Mouse (Mus musculus): ENCODE measurements around the gene Thpo. TPM values are rescaled to one million over a fixed set of nuclear protein-coding genes. Genes with fewer than 3 reads are reported as not detected.

Thpo gene
- polyA plus RNA-seq, 1 experiment from 2014 or later: 0.42 TPM

DNA sequence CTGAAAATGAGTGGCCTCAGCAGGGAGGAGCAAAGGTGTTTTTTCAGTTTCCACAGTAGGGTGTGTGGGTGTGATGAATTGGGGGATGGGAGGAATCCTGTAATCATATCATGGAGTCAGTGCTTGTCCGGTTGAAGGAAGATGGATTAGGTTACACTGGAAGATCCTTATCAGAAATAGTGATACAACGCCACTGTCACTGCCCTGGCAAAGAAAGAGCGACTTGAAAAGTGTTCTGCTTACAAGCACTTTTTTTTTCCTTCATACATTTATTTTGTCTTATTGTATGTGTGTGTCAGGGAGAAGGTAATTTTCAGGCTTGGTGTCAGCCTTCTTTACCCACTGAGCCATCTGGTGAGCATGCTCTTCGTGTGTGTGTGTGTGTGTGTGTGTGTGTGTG, 11.6 kb downstream of the Thpo start:
- H3K27me3 ChIP-seq (ENCODE audit: control insufficient read depth, insufficient read depth, low read length): no peaks in the 10 kb centered on the region
- no peak overlapping the region for H3K27ac ChIP-seq (replicated peaks)
- no peak overlapping the region for H3K4me2 ChIP-seq (replicated peaks; ENCODE audit: low read depth)
- ATAC-seq (ENCODE audit: low FRiP score, low TSS enrichment): no peak
- H3K9me3 ChIP-seq (ENCODE audit: control insufficient read depth, low read length): no peaks in the 10 kb centered on the region
- no peak overlapping the region for H3K9ac ChIP-seq (ENCODE audit: low read length)
- no peak overlapping the region for H3K4me3 ChIP-seq (ENCODE audit: low read depth, low read length)
- DNase-seq (ENCODE audit: low spot score): no peak
- no peaks in the 10 kb centered on the region; the same call in 1 of the 2 replicates for H3K36me3 ChIP-seq (ENCODE audit: control insufficient read depth, insufficient read depth, low read length)
- TF ChIP-seq EP300 (optimal IDR thresholded peaks at IDR 0.05) (no peak), CTCF (IDR thresholded peaks at IDR 0.05; ENCODE audit: low read depth) (no peak)
- 60% methylated on average over 4 of the region's 4 CpGs for WGBS
- H3K4me1 ChIP-seq (replicated peaks; ENCODE audit: control insufficient read depth, insufficient read depth): no peaks in the 10 kb centered on the region; the same call in 1 of the 2 replicates

DNA sequence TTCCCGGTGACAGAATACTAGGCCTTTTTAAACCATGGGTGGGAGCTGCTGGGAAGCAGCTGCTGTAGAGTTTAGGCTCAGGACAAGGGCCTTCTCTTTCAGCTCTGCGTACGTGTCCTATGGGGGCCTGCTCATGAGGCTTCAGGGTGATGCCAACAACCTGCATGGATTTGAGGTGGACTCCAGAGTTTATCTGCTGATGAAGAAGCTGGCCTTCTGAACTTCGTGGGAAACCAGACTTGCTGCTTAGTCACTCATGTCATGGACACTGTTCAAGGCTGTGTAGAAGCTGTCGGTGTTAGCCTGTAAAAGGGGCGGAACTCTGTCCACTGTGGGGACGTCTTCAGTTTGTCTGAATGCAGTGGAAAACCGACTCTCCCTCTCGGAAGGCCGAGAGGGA, 12.5 kb downstream of the Thpo start:
- no peak for ATAC-seq (ENCODE audit: low FRiP score, low TSS enrichment)
- H3K4me2 ChIP-seq (replicated peaks; ENCODE audit: low read depth): no peak overlapping the region
- no peak overlapping the region for H3K9ac ChIP-seq (ENCODE audit: low read length)
- no peak for TF ChIP-seq EP300 (optimal IDR thresholded peaks at IDR 0.05)
- no peak for TF ChIP-seq CTCF (IDR thresholded peaks at IDR 0.05; ENCODE audit: low read depth)
- H3K4me1 ChIP-seq (replicated peaks; ENCODE audit: control insufficient read depth, insufficient read depth): no peaks in the 10 kb centered on the region; the same call in 1 of the 2 replicates
- DNase-seq (ENCODE audit: low spot score): no peak
- WGBS: 80% methylated on average over 10 of the region's 10 CpGs
- H3K27ac ChIP-seq (replicated peaks): no peak overlapping the region
- no peak overlapping the region for H3K4me3 ChIP-seq (ENCODE audit: low read depth, low read length)
- H3K9me3 ChIP-seq (ENCODE audit: control insufficient read depth, low read length): no peaks in the 10 kb centered on the region
- no peaks in the 10 kb centered on the region for H3K27me3 ChIP-seq (ENCODE audit: control insufficient read depth, insufficient read depth, low read length)
- no peaks in the 10 kb centered on the region; the same call in 1 of the 2 replicates for H3K36me3 ChIP-seq (ENCODE audit: control insufficient read depth, insufficient read depth, low read length)

DNA sequence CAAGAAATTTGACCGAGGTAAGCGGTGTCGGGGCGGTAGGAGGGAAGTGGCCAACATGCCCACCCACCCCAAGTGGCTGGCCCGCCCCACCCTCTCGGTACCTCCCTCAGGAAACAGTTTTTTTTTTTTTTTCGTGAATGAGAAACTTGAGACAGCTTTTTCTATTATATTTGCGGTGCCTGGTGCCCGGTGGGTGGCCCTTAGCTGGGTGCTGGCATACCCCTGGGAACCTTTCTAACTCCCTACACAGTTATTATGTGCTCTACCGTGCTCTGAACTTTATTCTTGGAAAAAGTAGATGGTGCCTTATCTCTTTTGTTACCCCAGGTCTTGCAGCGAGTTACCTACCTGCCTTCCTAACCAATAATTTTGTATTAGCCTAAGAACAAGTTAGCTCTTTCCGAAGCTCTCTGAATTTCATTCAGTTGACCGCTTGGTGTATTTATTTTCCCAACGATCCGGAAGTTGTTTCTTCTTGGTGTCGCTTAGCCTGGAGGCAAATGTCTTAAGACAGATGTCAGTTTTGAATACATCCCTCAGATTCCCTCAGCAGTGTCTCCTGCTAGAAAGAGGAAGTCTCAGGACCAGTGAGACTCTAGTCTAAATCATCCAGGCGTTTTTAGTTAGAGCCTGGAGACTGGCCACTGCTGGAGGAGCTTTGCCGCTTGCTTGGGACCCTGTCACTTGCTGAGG, 16.2 kb downstream of the Thpo start:
- Histone ChIP-seq H3K4me2 (replicated peaks; ENCODE audit: low read depth) (peak overlapping the region; percentile 91), H3K4me3 (ENCODE audit: low read depth, low read length) (peak overlapping the region; percentile 66), H3K27ac (replicated peaks) (peak overlapping the region; percentile 97), H3K36me3 (ENCODE audit: control insufficient read depth, insufficient read depth, low read length) (no peaks in the 10 kb centered on the region; the same call in 1 of the 2 replicates), H3K9ac (ENCODE audit: low read length) (peak overlapping the region; percentile 61), H3K4me1 (replicated peaks; ENCODE audit: control insufficient read depth, insufficient read depth) (peaks cover 3% of the 10 kb centered on the region; the same call in 1 of the 2 replicates), H3K9me3 (ENCODE audit: control insufficient read depth, low read length) (no peaks in the 10 kb centered on the region), H3K27me3 (ENCODE audit: control insufficient read depth, insufficient read depth, low read length) (no peaks in the 10 kb centered on the region)
- whole genome bisulfite sequencing: under 1% methylated on average over 18 of the region's 18 CpGs
- DNase-seq (ENCODE audit: low spot score) (no peak), ATAC-seq (ENCODE audit: low FRiP score, low TSS enrichment) (peak; percentile 6)
- no peak for TF ChIP-seq CTCF (IDR thresholded peaks at IDR 0.05; ENCODE audit: low read depth)
- TF ChIP-seq EP300 (optimal IDR thresholded peaks at IDR 0.05): no peak

DNA sequence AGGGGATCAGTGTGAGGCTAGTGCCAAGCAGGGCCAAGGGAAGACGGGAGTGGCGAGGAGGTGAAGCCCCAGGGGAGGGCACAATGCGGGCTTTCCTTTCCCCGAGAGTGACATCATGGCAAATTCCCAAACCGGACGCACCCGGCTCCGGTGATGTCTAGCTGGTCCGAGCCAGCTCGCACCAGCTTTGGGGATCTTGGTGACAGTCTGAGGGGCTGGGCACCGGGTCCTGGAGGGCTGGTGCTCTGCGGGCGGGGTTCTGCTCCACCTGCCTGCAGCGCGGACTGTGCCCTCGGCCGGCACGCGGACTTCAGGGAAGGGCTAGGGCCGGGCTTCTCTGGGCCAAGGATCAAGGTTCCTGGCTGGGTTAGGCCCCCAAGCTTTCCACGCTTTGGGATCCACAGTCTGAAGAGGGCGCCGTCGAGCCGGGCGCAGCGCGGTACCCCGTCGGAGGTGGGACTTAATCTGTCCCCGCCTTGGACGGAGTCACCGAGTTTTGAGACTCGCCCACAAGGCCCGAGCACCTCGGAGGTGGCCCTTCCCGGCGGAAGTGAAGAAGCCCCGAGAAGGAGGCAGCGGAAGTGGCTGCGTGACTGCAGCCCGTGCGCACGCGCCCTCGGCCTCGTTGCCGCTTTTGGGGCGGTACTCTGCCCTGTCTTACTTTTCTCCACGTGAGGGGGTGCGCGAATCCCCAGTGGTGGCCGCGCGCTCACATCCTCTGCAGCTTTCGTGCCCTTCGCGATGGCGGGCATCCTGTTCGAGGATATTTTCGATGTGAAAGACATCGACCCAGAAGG, 16.9 kb downstream of the Thpo start, which contains the start of the genes Polr2h and Clcn2:
TSS of gene Polr2h (plus strand) at position 485 of the 797 bp plus-strand sequence.
TSS of gene Clcn2 (minus strand) at position 566 of the 797 bp plus-strand sequence.
- DNase-seq (ENCODE audit: low spot score) (peak; percentile 98), ATAC-seq (ENCODE audit: low FRiP score, low TSS enrichment) (peak; percentile 90)
- peak within 1 kb of the TSS; percentile 97 for H3K27ac ChIP-seq (replicated peaks)
- H3K4me1 ChIP-seq (replicated peaks; ENCODE audit: control insufficient read depth, insufficient read depth): peaks cover 3% of the 10 kb centered on the region; the same call in 1 of the 2 replicates
- no peaks in the 10 kb centered on the region for H3K27me3 ChIP-seq (ENCODE audit: control insufficient read depth, insufficient read depth, low read length)
- peak within 1 kb of the TSS; percentile 74 for H3K9ac ChIP-seq (ENCODE audit: low read length)
- TF ChIP-seq EP300 (optimal IDR thresholded peaks at IDR 0.05): no peak
- TF ChIP-seq CTCF (IDR thresholded peaks at IDR 0.05; ENCODE audit: low read depth): peak; percentile 80
- no peaks in the 10 kb centered on the region; the same call in 1 of the 2 replicates for H3K36me3 ChIP-seq (ENCODE audit: control insufficient read depth, insufficient read depth, low read length)
- H3K4me2 ChIP-seq (replicated peaks; ENCODE audit: low read depth): peak within 1 kb of the TSS; percentile 91
- WGBS: under 1% methylated on average over 62 of the region's 62 CpGs
- peak within 1 kb of the TSS; percentile 66 for H3K4me3 ChIP-seq (ENCODE audit: low read depth, low read length)
- H3K9me3 ChIP-seq (ENCODE audit: control insufficient read depth, low read length): no peaks in the 10 kb centered on the region

DNA sequence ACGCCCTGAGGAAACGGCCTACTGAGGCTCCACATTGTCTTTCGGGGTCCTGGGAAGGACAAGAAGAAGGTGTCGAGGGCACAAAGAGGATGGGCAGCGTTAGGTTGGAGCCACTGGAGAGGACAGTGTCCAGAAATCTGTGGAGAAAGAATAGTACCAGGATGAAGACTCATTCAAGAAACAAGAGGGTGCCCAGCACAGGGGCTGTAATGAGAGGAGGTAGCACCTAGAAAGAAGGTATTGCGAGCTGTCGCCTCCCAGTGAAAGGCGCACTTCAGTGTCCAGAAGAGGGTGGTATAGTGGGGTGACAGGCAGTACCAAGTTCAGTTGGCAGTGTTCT, 17.5 kb downstream of the Thpo start:
- Histone ChIP-seq H3K27me3 (ENCODE audit: control insufficient read depth, insufficient read depth, low read length) (no peaks in the 10 kb centered on the region), H3K9ac (ENCODE audit: low read length) (peak overlapping the region; percentile 74), H3K4me3 (ENCODE audit: low read depth, low read length) (peak overlapping the region; percentile 66), H3K4me1 (replicated peaks; ENCODE audit: control insufficient read depth, insufficient read depth) (peaks cover 3% of the 10 kb centered on the region; the same call in 1 of the 2 replicates), H3K9me3 (ENCODE audit: control insufficient read depth, low read length) (no peaks in the 10 kb centered on the region), H3K4me2 (replicated peaks; ENCODE audit: low read depth) (peak overlapping the region; percentile 91), H3K27ac (replicated peaks) (peak overlapping the region; percentile 97), H3K36me3 (ENCODE audit: control insufficient read depth, insufficient read depth, low read length) (no peaks in the 10 kb centered on the region)
- TF ChIP-seq CTCF (IDR thresholded peaks at IDR 0.05; ENCODE audit: low read depth): no peak; the same call in 1 of the 2 replicates
- TF ChIP-seq EP300 (optimal IDR thresholded peaks at IDR 0.05): no peak
- DNase-seq (ENCODE audit: low spot score) (no peak), ATAC-seq (ENCODE audit: low FRiP score, low TSS enrichment) (no peak)
- under 1% methylated on average over 8 of the region's 8 CpGs for WGBS
